Mouse (Mus musculus) liver, embryonic 12.5 days (tissue): ENCODE measurements around the gene Pkdcc. TPM values are rescaled to one million over a fixed set of nuclear protein-coding genes. Genes with fewer than 3 reads are reported as not detected.

ENCODE experiments used
- ATAC-seq: fragments of 200-750 bp; cut with Nextera tagmentation; 2 replicates; pipeline ENCODE4 v1.8.0; 2017; ENCODE audit warnings: moderate number of reproducible peaks, mild to moderate bottlenecking, moderate library complexity
- H3K27ac ChIP-seq: fragments of 300-500 bp; sonication (generic); 2 replicates; pipeline ENCODE4 v1.5.1; 2016; ENCODE audit warnings: mild to moderate bottlenecking
- H3K27me3 ChIP-seq: fragments of 300-500 bp; sonication (generic); replicated peaks from 2 replicates; pipeline ENCODE4 v1.6.1; 2016; ENCODE audit warnings: mild to moderate bottlenecking, moderate library complexity
- H3K36me3 ChIP-seq: fragments of 300-500 bp; sonication (generic); 2 replicates; pipeline ENCODE4 v1.6.1; 2016; ENCODE audit warnings: mild to moderate bottlenecking, moderate library complexity
- H3K4me1 ChIP-seq: fragments of 300-500 bp; sonication (generic); 2 replicates; pipeline ENCODE4 v1.6.1; 2016
- H3K4me2 ChIP-seq: fragments of 300-500 bp; sonication (generic); 2 replicates; pipeline ENCODE4 v1.6.1; 2016; ENCODE audit warnings: mild to moderate bottlenecking, moderate library complexity
- H3K4me3 ChIP-seq: fragments of 300-500 bp; sonication (generic); 2 replicates; pipeline ENCODE4 v1.5.1; 2016; ENCODE audit warnings: mild to moderate bottlenecking, moderate library complexity
- H3K9ac ChIP-seq: fragments of 300-500 bp; sonication (generic); 2 replicates; pipeline ENCODE4 v1.6.1; 2016; ENCODE audit warnings: mild to moderate bottlenecking, moderate library complexity
- H3K9me3 ChIP-seq: fragments of 300-500 bp; sonication (generic); replicated peaks from 2 replicates; pipeline ENCODE4 v1.6.1; 2016; ENCODE audit warnings: mild to moderate bottlenecking, moderate library complexity
- WGBS: fragments of 180-500 bp; shearing (Covaris S2); methylation state at CpG from one replicate; pipeline ENCODE4 v1.1.7; 2016; ENCODE audit not compliant: insufficient replicate concordance; 5-methylcytosine and 5-hydroxymethylcytosine counted together
- polyA plus RNA-seq: library from polyadenylated mRNA; unstranded; fragments of >200 nt; fragmentation: Nextera tagmentation; extraction: Ambion mirVana; gene quantifications from 2 replicates; pipeline ENCODE4 v1.2.1, GENCODE M21; 2016

Gene Pkdcc
- polyA plus RNA-seq, 1 experiment from 2014 or later = 7.5 TPM

DNA sequence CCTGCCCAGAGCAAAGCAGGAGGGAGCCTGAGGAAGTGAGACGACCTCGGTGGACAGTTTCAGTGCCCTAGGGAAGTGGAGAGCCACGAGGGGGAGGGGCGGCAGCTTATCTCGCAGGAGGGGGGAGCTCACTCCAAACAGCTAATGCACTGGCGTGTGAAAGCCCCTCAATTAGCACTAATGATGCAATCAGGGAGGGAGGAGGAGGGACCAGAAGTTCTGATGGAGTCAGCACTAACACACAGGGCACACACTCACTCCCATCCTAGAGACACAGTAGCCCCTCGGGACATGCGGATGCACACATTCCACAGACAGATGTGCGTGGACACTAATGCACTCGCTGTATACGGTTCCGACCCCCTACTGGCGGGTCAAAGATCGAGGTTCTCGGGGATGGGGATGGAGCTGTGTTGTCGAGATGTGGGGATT is 915 bp upstream of the Pkdcc start:
- H3K9ac ChIP-seq = peak overlapping the region; percentile 73
- H3K27ac ChIP-seq = peak overlapping the region; percentile 82
- H3K27me3 ChIP-seq = peaks cover 64% of the 10 kb centered on the region
- no peaks in the 10 kb centered on the region for H3K36me3 ChIP-seq
- ATAC-seq = peak; percentile 12
- no peaks in the 10 kb centered on the region for H3K9me3 ChIP-seq
- peak overlapping the region; percentile 74 for H3K4me2 ChIP-seq
- H3K4me1 ChIP-seq = peaks cover 39% of the 10 kb centered on the region
- WGBS = 1% methylated on average over 16 of the region's 16 CpGs
- peak overlapping the region; percentile 65 for H3K4me3 ChIP-seq

DNA sequence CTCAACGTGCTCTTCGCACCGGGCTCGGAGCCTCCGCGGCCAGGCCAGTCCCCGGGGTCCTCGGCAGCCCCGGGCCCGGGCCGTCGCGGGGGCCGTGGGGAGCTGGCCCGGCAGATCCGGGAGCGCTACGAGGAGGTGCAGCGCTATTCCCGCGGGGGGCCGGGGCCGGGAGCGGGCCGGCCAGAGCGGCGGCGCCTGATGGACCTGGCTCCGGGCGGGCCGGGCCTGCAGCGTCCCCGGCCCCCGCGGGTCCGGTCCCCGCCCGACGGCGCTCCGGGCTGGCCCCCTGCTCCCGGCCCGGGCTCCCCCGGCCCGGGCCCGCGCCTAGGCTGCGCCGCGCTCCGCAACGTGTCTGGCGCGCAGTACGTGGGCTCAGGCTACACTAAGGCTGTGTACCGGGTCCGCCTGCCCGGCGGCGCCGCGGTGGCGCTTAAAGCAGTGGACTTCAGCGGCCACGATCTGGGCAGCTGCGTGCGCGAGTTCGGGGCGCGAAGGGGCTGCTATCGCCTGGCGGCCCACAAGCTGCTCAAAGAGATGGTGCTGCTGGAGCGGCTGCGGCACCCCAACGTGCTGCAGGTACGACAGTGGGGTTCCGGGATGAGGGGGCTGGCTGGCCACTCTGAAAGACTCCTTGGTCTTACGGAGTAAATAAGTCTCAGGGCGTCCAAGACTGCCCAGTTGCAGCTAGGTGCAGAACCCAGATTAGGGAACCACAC is 595 bp downstream of the Pkdcc start:
- peaks cover 62% of the 10 kb centered on the region for H3K27me3 ChIP-seq
- no peaks in the 10 kb centered on the region for H3K9me3 ChIP-seq
- H3K4me2 ChIP-seq = peak overlapping the region; percentile 74
- ATAC-seq = no peak
- peak overlapping the region; percentile 56 for H3K27ac ChIP-seq
- H3K4me1 ChIP-seq = peaks cover 48% of the 10 kb centered on the region
- WGBS = 2% methylated on average over 71 of the region's 80 CpGs
- H3K9ac ChIP-seq = peak overlapping the region; percentile 73
- peaks cover under 1% of the 10 kb centered on the region; the same call in 1 of the 2 replicates for H3K36me3 ChIP-seq
- peak overlapping the region; percentile 65 for H3K4me3 ChIP-seq

DNA sequence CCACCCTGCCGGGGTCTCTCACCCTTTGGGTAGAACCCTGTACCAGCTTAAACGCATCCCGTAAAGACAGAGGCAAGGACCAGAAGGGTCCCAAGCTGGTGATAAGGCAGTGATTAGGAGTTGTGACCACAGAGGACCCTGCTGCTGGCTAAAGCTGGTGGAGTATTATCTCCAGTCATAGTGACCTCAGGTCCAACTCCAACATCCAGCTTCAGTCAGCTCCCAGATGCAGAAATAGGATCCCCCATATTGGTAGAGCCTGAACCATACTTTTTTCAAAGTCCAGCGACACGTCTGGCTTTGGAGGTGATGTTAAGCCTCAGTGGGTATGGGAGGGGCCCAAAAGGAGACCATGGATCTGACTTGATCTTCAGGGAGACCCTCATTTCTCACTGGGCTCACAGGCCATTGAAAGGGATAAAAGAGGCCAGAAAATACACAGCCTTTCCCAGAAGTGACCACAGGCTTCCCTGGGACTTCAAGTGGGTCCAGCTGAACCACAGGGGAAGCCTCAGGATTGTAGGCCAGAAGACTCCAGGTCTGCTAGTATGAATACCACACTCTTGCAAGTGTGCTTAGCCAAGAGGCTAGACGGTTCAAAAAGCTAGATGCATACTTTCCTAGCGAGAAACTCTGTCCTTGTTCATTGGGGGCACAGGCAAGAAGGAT is 1.3 kb downstream of the Pkdcc start:
- ATAC-seq = no peak
- Histone ChIP-seq H3K27ac (peak overlapping the region; percentile 30; the same call in 1 of the 2 replicates), H3K27me3 (peaks cover 62% of the 10 kb centered on the region), H3K4me2 (peak overlapping the region; percentile 74), H3K9me3 (no peaks in the 10 kb centered on the region), H3K9ac (peak overlapping the region; percentile 73), H3K36me3 (peaks cover 8% of the 10 kb centered on the region; the same call in 1 of the 2 replicates), H3K4me1 (peaks cover 55% of the 10 kb centered on the region), H3K4me3 (peak overlapping the region; percentile 65)
- WGBS = 26% methylated on average over 7 of the region's 7 CpGs

DNA sequence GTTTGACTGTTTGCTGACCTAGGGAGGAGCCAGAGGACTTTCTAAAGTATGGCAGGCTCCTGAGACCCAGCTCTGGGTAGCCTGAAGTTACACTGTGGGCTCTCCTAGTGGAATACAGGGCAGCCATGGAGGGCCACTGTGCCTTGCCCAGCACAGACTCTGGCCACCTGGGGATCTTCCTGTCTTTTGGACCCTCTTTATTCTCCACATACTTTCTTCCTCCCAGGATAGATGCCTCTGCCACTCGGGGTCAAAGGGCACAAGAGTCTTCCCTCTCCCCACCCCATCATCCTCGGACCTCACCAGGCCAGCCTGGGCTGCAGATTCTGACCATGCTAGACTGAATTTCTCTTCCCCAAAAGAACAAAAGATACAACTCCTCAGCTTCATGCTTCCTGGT is 3.1 kb downstream of the Pkdcc start:
- H3K4me2 ChIP-seq = peak overlapping the region; percentile 74
- 0 out of 2 replicates have a peak overlapping the region, but pooled peaks have one; percentile 12 for H3K9ac ChIP-seq
- H3K27me3 ChIP-seq = peaks cover 58% of the 10 kb centered on the region
- no peaks in the 10 kb centered on the region for H3K9me3 ChIP-seq
- H3K4me1 ChIP-seq = peaks cover 57% of the 10 kb centered on the region
- 37% methylated on average over 2 of the region's 2 CpGs for WGBS
- H3K4me3 ChIP-seq = peak overlapping the region; percentile 65
- ATAC-seq = no peak
- no peak overlapping the region for H3K27ac ChIP-seq
- H3K36me3 ChIP-seq = peaks cover 20% of the 10 kb centered on the region; the same call in 1 of the 2 replicates

DNA sequence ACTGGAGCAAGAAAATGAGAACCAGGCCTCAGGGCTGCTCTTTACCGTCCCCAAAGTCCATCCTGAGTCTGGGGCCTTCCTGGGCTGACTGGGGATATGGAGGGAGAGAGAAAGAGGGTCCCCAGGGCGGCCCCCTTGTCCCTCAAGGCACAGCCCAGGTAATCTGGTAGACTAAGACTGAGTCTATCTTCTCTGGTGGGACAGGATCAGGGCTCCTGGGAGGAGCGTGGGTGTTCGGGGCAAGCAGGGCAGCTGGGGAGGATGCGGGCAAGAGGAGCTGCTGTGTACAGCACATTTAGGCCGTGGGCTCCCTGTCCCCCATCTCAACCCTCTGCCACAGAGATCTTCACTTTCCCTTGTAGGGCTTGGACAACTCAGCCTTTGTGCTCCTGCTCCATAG is 3.6 kb downstream of the Pkdcc start:
- Histone ChIP-seq H3K4me3 (no peak overlapping the region), H3K36me3 (peaks cover 24% of the 10 kb centered on the region; the same call in 1 of the 2 replicates), H3K9me3 (no peaks in the 10 kb centered on the region), H3K27ac (no peak overlapping the region), H3K4me2 (peak overlapping the region; percentile 74), H3K4me1 (peaks cover 51% of the 10 kb centered on the region), H3K9ac (no peak overlapping the region), H3K27me3 (peaks cover 52% of the 10 kb centered on the region)
- WGBS = 72% methylated on average over 6 of the region's 6 CpGs
- no peak for ATAC-seq

DNA sequence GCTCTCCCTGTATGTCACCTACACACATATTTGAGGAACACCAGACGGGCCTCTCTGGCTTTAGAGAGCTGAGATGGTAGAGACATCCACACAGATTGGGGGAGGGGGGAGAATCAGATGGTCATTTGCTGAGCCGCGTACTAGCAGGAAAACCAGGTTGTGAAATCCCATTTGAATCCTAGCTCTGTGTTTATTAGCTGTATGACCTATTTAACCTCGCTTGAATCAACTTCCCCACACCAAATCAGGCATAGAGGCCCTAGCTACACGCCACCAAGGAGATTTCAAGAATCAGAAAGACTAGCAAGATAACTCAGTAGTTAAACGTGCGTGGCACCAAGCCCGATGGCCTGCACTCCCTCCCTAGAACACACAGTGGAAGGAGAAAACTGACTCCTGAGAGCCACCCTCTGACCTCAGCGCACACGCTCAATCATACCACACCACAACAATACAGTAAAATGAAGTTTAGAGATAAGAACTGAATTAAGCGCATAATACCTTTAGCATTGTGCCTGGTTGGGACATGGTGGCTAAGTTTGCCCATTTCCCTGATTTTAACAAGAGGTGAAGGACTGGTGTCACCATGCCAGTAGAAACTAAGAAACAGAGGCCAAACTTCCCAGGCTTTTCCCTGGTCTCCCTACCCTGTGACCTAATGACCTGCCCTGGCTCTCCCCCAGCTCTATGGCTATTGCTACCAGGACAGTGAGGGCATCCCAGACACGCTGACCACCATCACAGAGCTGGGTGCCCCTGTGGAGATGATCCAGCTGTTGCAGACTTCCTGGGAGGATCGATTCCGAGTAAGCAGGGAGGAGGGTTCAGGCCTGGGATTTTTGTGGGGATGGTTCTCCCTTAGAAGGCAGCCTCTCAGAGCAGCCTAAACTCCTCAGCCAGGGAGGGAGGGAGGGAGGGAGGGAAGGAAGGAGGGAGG is 4.5 kb downstream of the Pkdcc start:
- Histone ChIP-seq H3K9ac (no peak overlapping the region), H3K4me3 (no peak overlapping the region), H3K27me3 (peaks cover 43% of the 10 kb centered on the region), H3K4me1 (peaks cover 47% of the 10 kb centered on the region), H3K36me3 (peaks cover 31% of the 10 kb centered on the region), H3K9me3 (no peaks in the 10 kb centered on the region), H3K27ac (no peak overlapping the region), H3K4me2 (peak overlapping the region; percentile 74)
- ATAC-seq = no peak
- WGBS = 54% methylated on average over 14 of the region's 14 CpGs

DNA sequence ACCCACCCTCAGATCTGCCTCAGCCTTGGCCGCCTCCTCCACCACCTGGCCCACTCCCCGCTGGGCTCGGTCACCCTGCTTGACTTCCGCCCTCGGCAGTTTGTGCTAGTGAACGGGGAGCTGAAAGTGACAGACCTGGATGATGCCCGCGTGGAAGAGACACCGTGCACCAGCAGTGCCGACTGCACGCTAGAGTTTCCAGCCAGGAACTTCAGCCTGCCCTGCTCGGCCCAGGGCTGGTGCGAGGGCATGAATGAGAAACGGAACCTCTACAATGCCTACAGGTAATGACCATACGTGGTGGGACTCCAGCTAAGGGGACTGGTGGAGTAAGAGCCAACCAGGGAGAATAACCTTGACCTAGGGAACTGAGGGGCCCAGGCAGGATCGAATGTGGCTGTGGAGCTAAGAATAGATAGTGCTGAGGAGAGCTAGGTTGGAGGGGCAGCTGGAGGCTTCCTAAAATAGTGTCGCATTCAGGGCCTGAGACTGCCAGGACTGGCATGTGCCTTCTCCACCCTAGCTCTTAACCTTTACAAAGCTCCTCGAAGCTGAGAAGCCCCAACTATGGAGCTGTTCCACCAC is 6.0 kb downstream of the Pkdcc start:
- Histone ChIP-seq H3K27ac (no peak overlapping the region), H3K36me3 (peaks cover 42% of the 10 kb centered on the region), H3K4me3 (no peak overlapping the region), H3K4me1 (peaks cover 44% of the 10 kb centered on the region), H3K9ac (no peak overlapping the region), H3K27me3 (peaks cover 29% of the 10 kb centered on the region), H3K9me3 (no peaks in the 10 kb centered on the region), H3K4me2 (no peak overlapping the region)
- no peak for ATAC-seq
- WGBS = 74% methylated on average over 18 of the region's 18 CpGs

DNA sequence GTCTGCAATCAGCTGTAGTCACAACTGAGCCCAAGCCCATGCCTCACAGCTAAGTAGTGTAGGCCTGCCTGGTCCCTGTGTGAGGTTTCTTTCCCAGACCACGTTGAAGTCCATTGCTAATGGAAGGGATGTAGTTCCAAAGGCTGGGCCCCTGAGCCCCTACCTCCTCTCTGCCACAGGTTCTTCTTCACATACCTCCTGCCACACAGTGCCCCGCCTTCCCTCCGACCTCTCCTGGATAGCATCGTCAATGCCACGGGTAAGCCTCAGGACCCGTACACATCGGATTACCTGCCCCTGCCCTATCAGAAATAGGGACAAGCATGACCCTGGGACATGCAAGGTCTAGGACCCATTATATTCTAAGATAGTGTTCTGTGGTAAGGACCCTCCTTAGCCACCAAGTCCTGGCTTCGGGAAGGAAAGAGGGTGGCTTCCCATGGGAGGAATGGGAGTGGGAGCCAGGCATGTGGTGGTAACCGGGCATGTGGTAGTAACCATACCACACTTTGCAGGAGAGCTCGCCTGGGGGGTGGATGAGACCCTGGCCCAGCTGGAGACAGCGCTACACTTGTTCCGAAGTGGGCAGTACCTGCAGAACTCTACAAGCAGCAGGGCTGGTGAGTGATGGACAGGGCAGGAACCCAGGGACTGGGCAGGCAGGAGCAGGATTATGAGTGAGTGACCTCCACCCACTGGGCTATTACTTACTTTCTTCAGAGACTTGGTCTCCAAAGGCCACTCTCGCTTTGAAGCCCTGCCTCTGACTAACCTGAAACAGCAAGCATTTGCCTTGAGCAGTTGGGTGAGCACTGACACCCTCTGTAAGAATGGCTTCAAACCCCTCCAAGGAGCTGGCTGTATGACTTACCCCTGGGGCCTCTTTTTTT is 6.8 kb downstream of the Pkdcc start:
- Histone ChIP-seq H3K9ac (no peak overlapping the region), H3K4me1 (peaks cover 44% of the 10 kb centered on the region), H3K27me3 (peaks cover 21% of the 10 kb centered on the region), H3K36me3 (peaks cover 42% of the 10 kb centered on the region), H3K4me2 (no peak overlapping the region), H3K27ac (no peak overlapping the region), H3K4me3 (no peak overlapping the region), H3K9me3 (no peaks in the 10 kb centered on the region)
- WGBS = 80% methylated on average over 13 of the region's 13 CpGs
- no peak for ATAC-seq

DNA sequence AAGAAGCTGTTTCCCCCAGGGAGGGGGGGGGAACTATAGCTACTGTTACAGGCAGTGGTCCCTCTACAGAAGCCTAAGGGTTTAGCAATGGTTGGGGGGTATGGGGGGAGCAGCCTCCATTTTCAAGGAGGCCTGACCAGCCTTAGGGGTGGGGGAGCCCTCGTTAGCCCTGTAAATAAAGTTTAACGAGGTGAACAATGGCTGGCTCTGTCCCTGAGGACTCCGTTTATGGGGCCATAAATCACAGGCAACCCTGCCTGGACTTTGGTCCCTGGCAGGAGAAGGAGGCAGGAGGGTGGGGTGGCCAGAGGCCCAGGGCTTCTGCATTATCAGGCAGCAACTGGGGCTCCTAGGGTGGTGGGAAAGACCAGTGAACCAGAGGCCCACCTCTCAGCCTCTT is 7.6 kb downstream of the Pkdcc start:
- 55% methylated on average over 3 of the region's 3 CpGs for WGBS
- Histone ChIP-seq H3K4me2 (no peak overlapping the region), H3K27ac (no peak overlapping the region), H3K4me3 (no peak overlapping the region), H3K9ac (no peak overlapping the region), H3K27me3 (0 out of 2 replicates have a peak, but pooled peaks cover 13% of the 10 kb centered on the region), H3K9me3 (no peaks in the 10 kb centered on the region), H3K36me3 (peaks cover 42% of the 10 kb centered on the region), H3K4me1 (peaks cover 41% of the 10 kb centered on the region)
- no peak for ATAC-seq

DNA sequence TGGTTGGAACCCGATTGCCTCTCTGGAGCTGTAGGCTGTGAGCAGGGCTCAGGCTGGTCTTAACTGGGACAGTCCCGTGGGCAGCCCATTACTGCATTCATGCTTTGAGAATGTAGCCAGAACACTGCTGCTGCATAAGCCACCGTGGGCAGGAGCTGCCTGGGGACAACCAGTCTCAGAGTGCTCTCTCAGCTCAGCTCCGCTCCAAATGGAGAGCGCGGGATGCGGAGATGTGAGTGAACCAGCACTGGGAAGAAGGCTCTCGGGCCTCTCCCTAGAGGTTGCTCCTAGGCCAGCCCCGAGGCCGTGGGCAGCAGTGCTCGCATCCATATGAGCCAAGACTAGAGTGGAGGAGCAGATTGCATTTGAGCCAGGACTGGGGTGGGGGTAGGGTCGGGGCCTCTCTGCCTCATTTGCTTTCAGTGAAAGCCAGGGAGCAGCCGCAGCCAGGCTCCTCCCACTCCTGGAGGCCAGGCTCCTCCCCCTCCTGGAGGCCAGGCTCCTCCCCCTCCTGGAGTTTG is 9.4 kb downstream of the Pkdcc start:
- 71% methylated on average over 13 of the region's 13 CpGs for WGBS
- H3K4me1 ChIP-seq = peaks cover 25% of the 10 kb centered on the region
- H3K9ac ChIP-seq = no peak overlapping the region

More for the DNA sequence above, 9.4 kb downstream of the Pkdcc start:
- no peak overlapping the region for H3K4me2 ChIP-seq
- no peaks in the 10 kb centered on the region for H3K9me3 ChIP-seq
- H3K27me3 ChIP-seq = no peaks in the 10 kb centered on the region
- H3K36me3 ChIP-seq = peaks cover 42% of the 10 kb centered on the region
- no peak overlapping the region for H3K27ac ChIP-seq
- H3K4me3 ChIP-seq = no peak overlapping the region
- ATAC-seq = 0 out of 2 replicates have a peak, but pooled peaks have one; percentile 16
